Comparison of ENCODE assay signal across 12 mouse cellular contexts in the genomic region with DNA sequence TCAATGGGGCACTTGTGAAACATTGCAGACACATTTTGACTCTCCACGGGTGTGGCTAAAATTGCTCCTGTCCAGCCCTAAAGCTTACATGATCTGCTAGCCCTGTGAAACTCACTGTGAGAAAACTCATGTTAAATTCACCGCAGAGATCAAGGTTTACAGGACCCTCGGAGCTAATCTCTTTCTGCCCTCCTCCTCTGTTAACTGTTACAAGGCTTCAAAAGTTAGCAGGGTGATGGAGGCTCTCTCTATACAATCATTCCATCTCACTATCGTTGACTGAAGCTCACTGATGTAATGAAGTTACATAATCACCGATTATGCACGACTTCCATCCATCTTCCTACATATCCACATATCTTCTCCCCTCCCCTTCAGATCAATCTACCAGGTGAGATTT. TPM values are rescaled to one million over a fixed set of nuclear protein-coding genes. Genes with fewer than 3 reads are reported as not detected.
A peak's percentile ranks its signal among the peaks of the same experiment; 100 is the strongest.
DNase-seq lines count a peak whose midpoint lies in the region; ATAC-seq and TF ChIP-seq lines count a peak whose summit lies in the region.
"Had no signal": no experiment of that assay in that cellular context is flagged by ENCODE, and none has a peak within 500 bp of the region (broad histone marks: within the 10 kb centered on the region; RNA-seq: fewer than 3 reads in every experiment).

No protein-coding gene starts in this region.

- H3K9me3 ChIP-seq in hindbrain, embryonic 13.5 days: no peaks in the 10 kb centered on the region
- H3K9me3 ChIP-seq in hindbrain, embryonic 10.5 days: no peaks in the 10 kb centered on the region
- no peaks in the 10 kb centered on the region for H3K9me3 ChIP-seq in forebrain, embryonic 14.5 days (replicated peaks; ENCODE audit: control insufficient read depth, low read length)
- H3K9me3 ChIP-seq in midbrain, postnatal 0 days (ENCODE audit: low read length): no peaks in the 10 kb centered on the region

- 0 out of 2 replicates have a peak, but pooled peaks cover 4% of the 10 kb centered on the region for H3K27me3 ChIP-seq in hindbrain, embryonic 13.5 days
- H3K27me3 ChIP-seq in hindbrain, embryonic 10.5 days (ENCODE audit: insufficient read depth, poor library complexity, severe bottlenecking): peaks cover 12% of the 10 kb centered on the region; the same call in 1 of the 2 replicates
- H3K27me3 ChIP-seq in forebrain, embryonic 14.5 days (replicated peaks; ENCODE audit: control insufficient read depth, insufficient read depth, low read length): no peaks in the 10 kb centered on the region
- H3K27me3 ChIP-seq in midbrain, postnatal 0 days (ENCODE audit: insufficient read depth, low read length): no peaks in the 10 kb centered on the region

- no peaks in the 10 kb centered on the region for H3K36me3 ChIP-seq in hindbrain, embryonic 13.5 days
- no peaks in the 10 kb centered on the region for H3K36me3 ChIP-seq in hindbrain, embryonic 10.5 days
- H3K36me3 ChIP-seq in forebrain, embryonic 14.5 days (ENCODE audit: control insufficient read depth, insufficient read depth, low read length): no peaks in the 10 kb centered on the region
- no peaks in the 10 kb centered on the region for H3K36me3 ChIP-seq in midbrain, postnatal 0 days (ENCODE audit: insufficient read depth, low read length)

- DNase-seq in hindbrain, embryonic 10.5 days (ENCODE audit: low spot score): no peak
- peak; percentile 44 for DNase-seq in cerebellum, adult 8-10 months
- DNase-seq in forebrain, embryonic 14.5 days (ENCODE audit: low spot score): no peak
- no peak for DNase-seq in midbrain, postnatal 0 days (ENCODE audit: low spot score)
- DNase-seq in right cerebral cortex, postnatal 25 days: no peak
- DNase-seq in thymus, postnatal 14 days: no peak
- no peak for DNase-seq in gastrocnemius, adult 2 months
- DNase-seq: adrenal gland, postnatal 36 days; lung, postnatal 10 days had no signal

- 0 out of 2 replicates have a peak overlapping the region, but pooled peaks have one; percentile 13 for H3K9ac ChIP-seq in hindbrain, embryonic 13.5 days
- no peak overlapping the region for H3K9ac ChIP-seq in forebrain, embryonic 14.5 days (ENCODE audit: low read length)
- H3K9ac ChIP-seq in midbrain, postnatal 0 days (replicated peaks; ENCODE audit: low read length, poor library complexity, severe bottlenecking): peak overlapping the region; percentile 19; the same call in 1 of the 2 replicates

- H3K4me2 ChIP-seq in hindbrain, embryonic 13.5 days: peak overlapping the region; percentile 52
- H3K4me2 ChIP-seq in forebrain, embryonic 14.5 days (ENCODE audit: low read length): peak overlapping the region; percentile 51
- peak overlapping the region; percentile 48 for H3K4me2 ChIP-seq in midbrain, postnatal 0 days (ENCODE audit: low read depth, low read length, poor library complexity, severe bottlenecking)

- no peak overlapping the region for H3K27ac ChIP-seq in hindbrain, embryonic 13.5 days
- H3K27ac ChIP-seq in hindbrain, embryonic 10.5 days: no peak overlapping the region
- H3K27ac ChIP-seq in forebrain, embryonic 14.5 days (ENCODE audit: low read depth, low read length): no peak overlapping the region
- H3K27ac ChIP-seq in midbrain, postnatal 0 days (ENCODE audit: low read depth, low read length): no peak overlapping the region
- no peak overlapping the region for H3K27ac ChIP-seq in gastrocnemius, adult 2 months

- no peak for ATAC-seq in hindbrain, embryonic 13.5 days (ENCODE audit: low FRiP score)
- ATAC-seq in forebrain, embryonic 14.5 days: no peak
- ATAC-seq in midbrain, postnatal 0 days (ENCODE audit: low FRiP score): no peak

- peak overlapping the region; percentile 43 for H3K4me3 ChIP-seq in hindbrain, embryonic 13.5 days
- no peak overlapping the region for H3K4me3 ChIP-seq in hindbrain, embryonic 10.5 days
- H3K4me3 ChIP-seq in forebrain, embryonic 14.5 days (ENCODE audit: low read depth, low read length): peak overlapping the region; percentile 36
- peak overlapping the region; percentile 43 for H3K4me3 ChIP-seq in midbrain, postnatal 0 days (ENCODE audit: low read depth, low read length)
- H3K4me3 ChIP-seq in gastrocnemius, adult 2 months: no peak overlapping the region
- H3K4me3 ChIP-seq: myocyte had no signal

- intact Hi-C loops in gastrocnemius, adult 2 months (cut with DNase I): no loop called here

- 55% methylated on average over 6 of the region's 6 CpGs for WGBS in hindbrain, embryonic 13.5 days
- 64% methylated on average over 6 of the region's 6 CpGs for WGBS in hindbrain, embryonic 10.5 days
- 60% methylated on average over 6 of the region's 6 CpGs for WGBS in forebrain, embryonic 14.5 days
- 42% methylated on average over 6 of the region's 6 CpGs for WGBS in midbrain, postnatal 0 days

- no peaks in the 10 kb centered on the region for H3K4me1 ChIP-seq in hindbrain, embryonic 13.5 days (replicated peaks)
- no peaks in the 10 kb centered on the region for H3K4me1 ChIP-seq in hindbrain, embryonic 10.5 days (replicated peaks)
- H3K4me1 ChIP-seq in forebrain, embryonic 14.5 days (ENCODE audit: control insufficient read depth, insufficient read depth, low read length): no peaks in the 10 kb centered on the region
- H3K4me1 ChIP-seq in midbrain, postnatal 0 days (ENCODE audit: insufficient read depth, low read length): no peaks in the 10 kb centered on the region

- no peak for TF ChIP-seq CTCF in midbrain, postnatal 0 days (IDR thresholded peaks at IDR 0.05)
- no peak for TF ChIP-seq CTCF in gastrocnemius, adult 2 months (IDR thresholded peaks at IDR 0.05)

RNA-seq across cellular contexts. Expression of a gene that starts 1.9 kb away (rescaled TPM):
- 4.1 and 4.3 TPM in 2 replicates for polyA plus RNA-seq in hindbrain, embryonic 13.5 days (2015; fragmentation: Nextera tagmentation; extraction: Ambion mirVana)
- polyA plus RNA-seq in hindbrain, embryonic 10.5 days (2016; fragmentation: Nextera tagmentation; extraction: Ambion mirVana): 0.07 and 0.38 TPM in 2 replicates
- 0.95 and 2.4 TPM in 2 replicates for polyA plus RNA-seq in forebrain, embryonic 14.5 days (2014; fragmentation: Nextera tagmentation; extraction: Ambion mirVana)
- total RNA-seq in midbrain, postnatal 0 days (2014; rRNA removed): 9.7 and 13.5 TPM in 2 replicates
- 3.4 and 4.6 TPM in 2 replicates for polyA plus RNA-seq in midbrain, postnatal 0 days (2015; fragmentation: Nextera tagmentation; extraction: Ambion mirVana)
- total RNA-seq in gastrocnemius, adult 2 months (2021): not detected
- total RNA-seq: liver, adult 2 months had no signal
- polyA plus RNA-seq: liver, adult 2 months; myocyte had no signal

Comparison
In these comparisons a context has a peak if more than half of its experiments do, and no peak if none do; other contexts are left out.
1. H3K4me3 ChIP-seq: peak in hindbrain, embryonic 13.5 days (single experiment), forebrain, embryonic 14.5 days (single experiment) and midbrain, postnatal 0 days (single experiment); none in hindbrain, embryonic 10.5 days (single experiment) and gastrocnemius, adult 2 months (single experiment).
2. Peak in every context shown above with its lines, with median percentiles within 50 percentile points of each other: H3K4me2 ChIP-seq.